Mouse (Mus musculus) heart, embryonic 14.5 days (tissue): ENCODE measurements around the gene Snx30. TPM values are rescaled to one million over a fixed set of nuclear protein-coding genes. Genes with fewer than 3 reads are reported as not detected.

Experiments used
- ATAC-seq: fragments of 200-750 bp; cut with Nextera tagmentation; 2 replicates; pipeline ENCODE4 v1.8.0; 2017; ENCODE audit warnings: low read depth, moderate TSS enrichment; ENCODE audit not compliant: insufficient number of reproducible peaks, insufficient read depth, low FRiP score
- H3K27ac ChIP-seq, 2 experiments: fragments of 200-500 bp in 1 of 2; fragments of 300-500 bp in 1 of 2; sonication (generic) in 1 of 2; replicated peaks in 1 of 2; 2 replicates each; pipeline ENCODE4 v1.5.1; 2012 to 2014; ENCODE audit warnings: low read depth in 2 of 2, low read length in 2 of 2, control low read depth in 1 of 2, mild to moderate bottlenecking in 1 of 2, mixed read lengths in 1 of 2; ENCODE audit not compliant: control insufficient read depth in 1 of 2, insufficient read depth in 1 of 2
- H3K27me3 ChIP-seq: fragments of 300-500 bp; sonication (generic); 2 replicates; pipeline ENCODE4 v1.6.1; 2014; ENCODE audit warnings: mild to moderate bottlenecking, low read length, control low read depth; ENCODE audit not compliant: control insufficient read depth, insufficient read depth
- H3K36me3 ChIP-seq: fragments of 300-500 bp; sonication (generic); 2 replicates; pipeline ENCODE4 v1.6.1; 2014; ENCODE audit warnings: mild to moderate bottlenecking, control low read depth, low read length, mixed read lengths; ENCODE audit not compliant: control insufficient read depth, insufficient read depth
- H3K4me1 ChIP-seq, 2 experiments: fragments of 200-500 bp in 1 of 2; fragments of 300-500 bp in 1 of 2; sonication (generic) in 1 of 2; 2 replicates each; pipeline ENCODE4 v1.6.1; 2012 to 2014; ENCODE audit warnings: low read length in 2 of 2, control low read depth in 1 of 2, mixed read lengths in 1 of 2; ENCODE audit not compliant: control insufficient read depth in 2 of 2, insufficient read depth in 2 of 2
- H3K4me2 ChIP-seq: fragments of 300-500 bp; sonication (generic); 2 replicates; pipeline ENCODE4 v1.6.1; 2014; ENCODE audit warnings: mild to moderate bottlenecking, low read length
- H3K4me3 ChIP-seq, 2 experiments: fragments of 200-500 bp in 1 of 2; fragments of 300-500 bp in 1 of 2; sonication (generic) in 1 of 2; 2 replicates each; pipeline ENCODE4 v1.5.1; 2012 to 2014; ENCODE audit warnings: low read length in 2 of 2, mild to moderate bottlenecking in 2 of 2, control low read depth in 1 of 2, low read depth in 1 of 2, moderate library complexity in 1 of 2; ENCODE audit not compliant: control insufficient read depth in 1 of 2, insufficient read depth in 1 of 2
- H3K9ac ChIP-seq: fragments of 300-500 bp; sonication (generic); 2 replicates; pipeline ENCODE4 v1.6.1; 2014; ENCODE audit warnings: mild to moderate bottlenecking, low read length
- H3K9me3 ChIP-seq: fragments of 300-500 bp; sonication (generic); 2 replicates; pipeline ENCODE4 v1.6.1; 2016; ENCODE audit warnings: low read length, control low read depth; ENCODE audit not compliant: control insufficient read depth
- WGBS: fragments of 180-500 bp; shearing (Covaris S2); extraction: QIAGEN DNeasy Blood & Tissue Kit; methylation state at CpG from one replicate; pipeline ENCODE4 v1.1.7; 2014; 5-methylcytosine and 5-hydroxymethylcytosine counted together
- polyA plus RNA-seq: library from polyadenylated mRNA; unstranded; fragments of >200 nt; fragmentation: Nextera tagmentation; extraction: Ambion mirVana; gene quantifications from 2 replicates; pipeline ENCODE4 v1.2.1, GENCODE M21; 2014

The Snx30 gene
- polyA plus RNA-seq, 1 experiment from 2014 or later, result 6.6 TPM

DNA sequence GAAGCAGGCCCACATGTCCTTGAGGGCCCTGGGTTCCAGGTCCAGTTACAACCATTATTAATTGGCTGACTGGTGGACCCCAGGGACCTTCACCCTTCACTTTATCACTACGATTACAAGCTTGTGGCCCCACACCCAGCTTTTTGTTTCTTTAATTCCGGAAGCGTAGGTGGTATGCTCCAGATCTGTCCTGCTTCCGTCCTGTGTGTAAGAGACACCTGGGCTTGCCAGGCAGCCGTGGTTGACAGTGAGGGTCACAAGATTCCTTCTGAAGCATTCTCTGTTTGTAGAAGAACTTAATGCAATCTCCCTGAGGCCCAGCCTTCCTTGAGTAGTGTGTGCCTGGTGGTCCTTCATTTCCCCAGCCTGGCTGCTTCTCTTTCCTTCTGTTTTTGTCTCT lies 19.2 kb downstream of the Snx30 start:
- no peak overlapping the region for H3K4me3 ChIP-seq
- ATAC-seq, result no peak
- H3K4me2 ChIP-seq, result no peak overlapping the region
- H3K36me3 ChIP-seq, result no peaks in the 10 kb centered on the region
- H3K9me3 ChIP-seq, result no peaks in the 10 kb centered on the region
- H3K4me1 ChIP-seq, result peaks cover 6 to 9% of the 10 kb centered on the region in 2 experiments
- 92% methylated on average over 5 of the region's 5 CpGs for WGBS
- H3K27ac ChIP-seq, result no peak overlapping the region
- H3K9ac ChIP-seq, result no peak overlapping the region
- no peaks in the 10 kb centered on the region for H3K27me3 ChIP-seq

DNA sequence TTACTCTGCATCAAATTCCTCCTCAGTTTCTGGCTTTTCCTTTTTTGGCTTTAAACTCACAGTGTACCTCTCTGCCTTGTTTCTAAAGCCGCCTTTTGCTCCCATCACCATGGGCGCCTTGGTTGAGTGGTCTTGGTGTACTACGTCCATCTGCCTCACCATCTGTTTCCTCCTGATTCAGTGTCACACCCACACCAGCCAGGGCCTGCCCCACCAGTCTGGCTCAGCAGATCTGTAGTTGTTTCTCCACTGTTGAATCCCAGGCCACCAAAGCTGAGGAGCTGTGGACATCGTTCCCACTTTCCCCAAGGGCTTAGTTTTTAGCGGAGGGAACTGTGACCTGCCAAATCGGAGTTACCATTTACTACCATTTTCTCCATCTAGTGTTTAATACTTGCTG lies 20.0 kb downstream of the Snx30 start:
- WGBS, result 87% methylated on average over 6 of the region's 6 CpGs
- H3K9me3 ChIP-seq, result no peaks in the 10 kb centered on the region
- H3K36me3 ChIP-seq, result no peaks in the 10 kb centered on the region
- H3K4me1 ChIP-seq, result peaks cover 5 to 8% of the 10 kb centered on the region in 2 experiments
- no peak for ATAC-seq
- no peak overlapping the region for H3K27ac ChIP-seq
- H3K4me2 ChIP-seq, result no peak overlapping the region
- H3K9ac ChIP-seq, result no peak overlapping the region
- no peak overlapping the region for H3K4me3 ChIP-seq
- no peaks in the 10 kb centered on the region for H3K27me3 ChIP-seq

DNA sequence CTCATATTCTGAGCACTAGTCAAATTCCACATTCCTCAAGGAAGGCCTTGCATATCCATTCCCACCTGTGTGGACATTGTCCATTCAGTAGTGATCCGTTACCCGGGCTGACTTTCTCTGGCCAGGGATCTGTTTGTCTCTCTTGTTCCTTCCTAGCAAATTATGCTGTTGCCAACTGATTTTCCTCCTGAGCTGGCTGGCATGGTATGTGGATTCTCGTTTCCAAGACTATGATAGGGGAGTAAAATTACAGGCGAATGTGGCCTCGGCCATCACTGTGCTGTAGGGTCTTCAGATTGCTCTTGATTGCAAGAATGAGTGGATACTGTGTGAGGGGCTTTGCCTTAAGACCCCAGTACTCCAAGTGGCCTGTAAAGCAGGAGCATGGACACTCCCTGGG lies 20.7 kb downstream of the Snx30 start:
- WGBS, result 90% methylated on average over 5 of the region's 5 CpGs
- no peaks in the 10 kb centered on the region for H3K27me3 ChIP-seq

DNA sequence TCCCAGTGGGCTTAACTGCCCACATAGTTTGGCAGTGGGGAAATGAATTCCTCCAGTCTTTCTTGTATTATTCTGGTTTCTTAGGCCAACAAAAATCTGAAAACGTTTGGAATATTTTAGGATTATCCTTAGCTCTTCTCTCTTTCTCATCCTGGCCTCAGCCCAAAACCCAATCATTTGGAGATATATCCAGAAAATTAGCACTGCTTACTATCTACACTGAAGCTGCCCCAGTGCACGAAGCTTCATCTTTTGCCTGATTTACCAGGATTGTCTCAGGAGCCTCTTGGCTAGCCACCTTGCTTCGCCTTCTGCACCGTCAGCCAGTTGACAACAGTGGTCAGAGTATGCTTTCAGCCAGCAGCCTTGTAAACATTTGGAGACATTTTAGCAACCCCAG lies 23.4 kb downstream of the Snx30 start:
- H3K4me2 ChIP-seq, result no peak overlapping the region
- no peak overlapping the region for H3K4me3 ChIP-seq
- no peaks in the 10 kb centered on the region for H3K36me3 ChIP-seq
- 86% methylated on average over 4 of the region's 4 CpGs for WGBS
- no peaks in the 10 kb centered on the region for H3K9me3 ChIP-seq
- no peaks in the 10 kb centered on the region for H3K27me3 ChIP-seq
- no peak for ATAC-seq
- no peak overlapping the region for H3K27ac ChIP-seq
- no peak overlapping the region for H3K9ac ChIP-seq
- H3K4me1 ChIP-seq, result no peaks in the 10 kb centered on the region

More for the DNA sequence above, 20.7 kb downstream of the Snx30 start:
- no peak overlapping the region for H3K27ac ChIP-seq
- peaks cover 5 to 8% of the 10 kb centered on the region in 2 experiments for H3K4me1 ChIP-seq
- H3K4me2 ChIP-seq, result no peak overlapping the region
- H3K4me3 ChIP-seq, result no peak overlapping the region
- no peak for ATAC-seq
- H3K9ac ChIP-seq, result no peak overlapping the region
- H3K36me3 ChIP-seq, result no peaks in the 10 kb centered on the region
- no peaks in the 10 kb centered on the region for H3K9me3 ChIP-seq

DNA sequence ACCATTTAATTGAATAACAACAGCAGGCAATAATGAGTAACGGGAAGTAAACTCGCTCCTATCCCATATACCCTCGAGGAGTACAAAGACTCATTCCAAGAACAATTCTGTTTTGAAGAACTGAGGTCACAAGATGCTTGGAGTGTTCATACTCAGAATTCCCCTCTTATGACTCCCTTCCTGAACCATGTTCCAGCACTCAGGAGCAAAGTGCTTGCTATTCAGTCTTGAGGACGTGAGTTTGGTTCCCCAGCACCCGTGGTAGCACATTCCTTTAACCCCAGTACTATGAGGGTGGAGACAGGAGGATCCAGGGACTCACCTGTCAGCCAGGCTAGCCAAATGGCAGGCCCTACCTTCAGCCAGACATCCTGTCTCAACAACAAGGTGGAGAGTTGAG lies 25.4 kb downstream of the Snx30 start:
- Histone ChIP-seq H3K4me3 (no peak overlapping the region), H3K27me3 (no peaks in the 10 kb centered on the region), H3K27ac (no peak overlapping the region), H3K4me2 (no peak overlapping the region), H3K9ac (no peak overlapping the region), H3K9me3 (no peaks in the 10 kb centered on the region), H3K36me3 (no peaks in the 10 kb centered on the region), H3K4me1 (no peaks in the 10 kb centered on the region)
- WGBS, result 76% methylated on average over 5 of the region's 5 CpGs
- ATAC-seq, result no peak

DNA sequence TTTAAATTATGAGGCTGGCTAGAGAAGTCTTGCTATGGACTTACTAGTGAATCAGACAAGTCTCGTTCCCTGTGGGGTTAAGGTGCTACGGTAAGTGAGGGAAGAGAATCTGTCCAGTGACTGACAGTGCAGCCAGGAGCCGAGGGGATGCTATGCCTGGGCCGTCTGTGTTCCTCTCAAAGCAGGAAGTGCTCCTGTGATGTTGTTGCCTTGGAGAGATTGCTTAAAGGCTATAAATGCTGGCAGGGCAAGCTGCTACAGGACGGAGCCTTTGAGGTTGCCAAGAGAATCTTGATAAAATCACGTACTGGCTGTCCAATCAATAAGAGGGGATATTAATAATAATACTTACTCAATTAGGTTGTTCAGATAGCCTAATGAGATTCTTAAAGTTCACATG lies 27.2 kb downstream of the Snx30 start:
- no peak overlapping the region for H3K4me2 ChIP-seq
- no peaks in the 10 kb centered on the region for H3K27me3 ChIP-seq
- no peaks in the 10 kb centered on the region for H3K9me3 ChIP-seq
- H3K27ac ChIP-seq, result no peak overlapping the region
- WGBS, result 53% methylated on average over 6 of the region's 6 CpGs
- H3K9ac ChIP-seq, result no peak overlapping the region
- H3K4me1 ChIP-seq, result peaks cover 5% of the 10 kb centered on the region in 2 experiments
- no peaks in the 10 kb centered on the region for H3K36me3 ChIP-seq
- no peak for ATAC-seq
- no peak overlapping the region for H3K4me3 ChIP-seq

DNA sequence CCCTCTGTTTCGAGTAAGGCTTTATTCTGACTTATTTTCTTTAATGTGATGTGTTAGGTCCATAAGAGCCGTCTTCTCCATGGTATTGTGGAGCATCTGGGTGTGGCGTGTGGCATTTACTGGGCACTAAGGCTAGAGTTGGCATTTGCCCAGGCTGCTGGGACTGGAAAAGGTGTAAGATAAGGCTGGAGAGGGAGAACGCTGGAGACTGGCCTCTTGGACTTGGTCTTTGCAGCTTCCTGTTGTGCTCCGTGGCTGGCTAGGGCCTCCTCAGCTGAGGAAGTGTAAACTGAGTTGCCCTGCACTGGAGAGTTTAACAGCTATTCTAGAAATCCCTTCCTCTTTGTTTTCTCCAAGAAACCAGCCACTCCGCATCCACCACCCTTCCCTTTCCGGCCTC lies 32.0 kb downstream of the Snx30 start:
- no peaks in the 10 kb centered on the region for H3K27me3 ChIP-seq
- H3K9ac ChIP-seq, result 0 out of 2 replicates have a peak overlapping the region, but pooled peaks have one; percentile 21
- no peaks in the 10 kb centered on the region for H3K36me3 ChIP-seq
- no peak overlapping the region for H3K4me2 ChIP-seq
- no peaks in the 10 kb centered on the region for H3K9me3 ChIP-seq
- 41% methylated on average over 7 of the region's 7 CpGs for WGBS
- H3K4me3 ChIP-seq, result no peak overlapping the region
- H3K4me1 ChIP-seq, result peaks cover 18 to 25% of the 10 kb centered on the region in 2 experiments
- ATAC-seq, result peak; percentile 58; the same call in 1 of the 2 replicates
- H3K27ac ChIP-seq, result peak overlapping the region; percentile 42 to 77

DNA sequence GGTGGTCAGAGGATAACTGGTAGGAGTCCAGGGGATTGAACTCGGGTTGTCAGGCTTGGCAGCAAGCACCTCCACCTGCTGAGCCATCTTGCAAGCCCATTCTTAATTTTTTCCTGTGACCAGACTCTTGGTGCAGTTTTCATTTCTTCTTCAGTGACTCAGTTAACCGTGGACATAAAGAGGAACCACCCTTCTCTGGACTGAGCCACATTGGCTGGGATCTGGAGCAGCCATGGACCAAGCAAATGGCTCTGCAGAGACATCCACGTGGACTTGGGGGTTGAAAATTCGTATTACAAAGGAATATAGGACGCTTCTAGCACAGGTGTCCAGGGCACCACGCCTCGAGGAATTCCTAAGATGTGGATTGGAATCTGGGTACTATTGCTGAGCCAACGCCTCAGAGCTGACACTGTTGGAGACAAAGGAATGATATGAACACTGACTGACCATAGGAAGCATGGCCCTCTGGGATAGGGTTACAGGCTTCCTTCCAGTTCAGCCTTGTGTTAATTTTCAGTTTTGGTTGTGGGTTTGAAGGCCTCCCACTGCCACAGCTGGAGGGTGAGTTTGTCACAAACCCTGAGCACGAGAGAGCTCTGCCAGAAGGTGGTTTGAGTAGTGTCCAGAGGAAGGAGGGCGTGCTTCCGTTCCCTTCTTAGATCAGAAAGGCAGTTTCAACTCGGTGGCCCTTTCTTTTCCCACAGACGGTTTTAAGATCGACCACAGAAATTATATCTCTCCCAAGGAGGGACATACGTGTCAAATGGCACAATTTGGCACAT lies 39.0 kb downstream of the Snx30 start:
- Histone ChIP-seq H3K4me1 (peaks cover 7 to 17% of the 10 kb centered on the region in 2 experiments), H3K27ac (no peak overlapping the region), H3K36me3 (no peaks in the 10 kb centered on the region), H3K4me2 (no peak overlapping the region), H3K27me3 (no peaks in the 10 kb centered on the region), H3K9me3 (no peaks in the 10 kb centered on the region), H3K4me3 (no peak overlapping the region), H3K9ac (no peak overlapping the region)
- ATAC-seq, result no peak
- 84% methylated on average over 15 of the region's 15 CpGs for WGBS
